Mouse (Mus musculus): Measurements from ENCODE around the gene Itgb4.
A peak's percentile ranks its signal among the peaks of the same experiment; 100 is the strongest.

DNA sequence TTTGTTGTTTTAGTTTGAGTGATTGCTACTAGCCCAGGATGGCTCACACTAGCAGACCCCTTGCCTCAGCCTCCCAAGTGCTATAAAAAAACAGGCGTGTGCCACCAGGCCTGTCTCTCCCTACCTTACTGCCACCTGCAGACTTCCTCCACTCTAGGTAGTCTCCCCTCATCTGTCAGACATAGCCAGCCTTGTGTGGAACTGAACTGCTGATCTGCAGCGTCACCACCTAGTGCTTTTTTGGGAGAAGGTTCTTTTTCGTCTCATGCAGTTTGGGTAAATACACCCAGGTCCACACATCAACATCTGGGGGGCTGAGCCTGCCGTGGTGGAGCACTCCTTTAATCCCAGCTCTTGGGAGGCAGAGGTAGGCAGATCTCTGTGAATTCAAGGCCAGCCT is 22.5 kb downstream of the Itgb4 start:
- TF ChIP-seq CTCF (IDR thresholded peaks at IDR 0.05; ENCODE audit: control insufficient read depth, insufficient read depth, insufficient read length), result peak; percentile 35
- no peak for TF ChIP-seq MAX (IDR thresholded peaks at IDR 0.05)
- TF ChIP-seq USF1 (IDR thresholded peaks at IDR 0.05; ENCODE audit: low read depth), result no peak
